Mouse (Mus musculus) cerebellum, adult 2 months (tissue): ENCODE measurements around the gene Scrn2.

Source experiments
- CTCF ChIP-seq: fragments of 200-500 bp; IDR thresholded peaks from 2 replicates; pipeline ENCODE4 v1.5.1; 2011; ENCODE audit warnings: low read depth, mild to moderate bottlenecking, control low read depth, low read length, moderate library complexity, borderline replicate concordance; ENCODE audit not compliant: insufficient read depth
- POLR2A ChIP-seq: fragments of 200-500 bp; IDR thresholded peaks from 2 replicates; pipeline ENCODE4 v1.6.1; 2011; ENCODE audit warnings: low read length, control low read depth, borderline replicate concordance; ENCODE audit not compliant: insufficient read depth

DNA sequence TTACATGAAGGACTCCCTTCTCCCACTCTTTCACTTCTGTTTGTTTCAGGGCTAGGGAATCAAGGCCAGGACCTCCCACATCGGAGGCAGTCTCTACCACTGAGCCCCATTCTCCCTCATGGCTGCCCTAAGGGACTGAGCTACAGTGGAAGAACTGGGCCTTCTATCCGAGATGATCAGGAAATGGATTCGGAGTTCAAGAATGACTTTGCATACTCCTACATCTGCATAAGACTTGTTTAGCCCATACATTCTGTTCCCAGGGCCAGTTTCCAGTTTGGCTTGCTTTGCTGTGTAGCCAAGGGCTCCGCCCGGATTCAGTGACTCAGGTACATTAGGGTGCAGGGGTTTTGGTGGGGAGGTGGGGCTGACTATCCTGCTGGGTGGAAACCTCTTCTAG, 49.7 kb upstream of the Scrn2 start:
- no peak for TF ChIP-seq CTCF
- no peak for TF ChIP-seq POLR2A
